Mouse (Mus musculus): ENCODE data around the gene Gfap.

DNA sequence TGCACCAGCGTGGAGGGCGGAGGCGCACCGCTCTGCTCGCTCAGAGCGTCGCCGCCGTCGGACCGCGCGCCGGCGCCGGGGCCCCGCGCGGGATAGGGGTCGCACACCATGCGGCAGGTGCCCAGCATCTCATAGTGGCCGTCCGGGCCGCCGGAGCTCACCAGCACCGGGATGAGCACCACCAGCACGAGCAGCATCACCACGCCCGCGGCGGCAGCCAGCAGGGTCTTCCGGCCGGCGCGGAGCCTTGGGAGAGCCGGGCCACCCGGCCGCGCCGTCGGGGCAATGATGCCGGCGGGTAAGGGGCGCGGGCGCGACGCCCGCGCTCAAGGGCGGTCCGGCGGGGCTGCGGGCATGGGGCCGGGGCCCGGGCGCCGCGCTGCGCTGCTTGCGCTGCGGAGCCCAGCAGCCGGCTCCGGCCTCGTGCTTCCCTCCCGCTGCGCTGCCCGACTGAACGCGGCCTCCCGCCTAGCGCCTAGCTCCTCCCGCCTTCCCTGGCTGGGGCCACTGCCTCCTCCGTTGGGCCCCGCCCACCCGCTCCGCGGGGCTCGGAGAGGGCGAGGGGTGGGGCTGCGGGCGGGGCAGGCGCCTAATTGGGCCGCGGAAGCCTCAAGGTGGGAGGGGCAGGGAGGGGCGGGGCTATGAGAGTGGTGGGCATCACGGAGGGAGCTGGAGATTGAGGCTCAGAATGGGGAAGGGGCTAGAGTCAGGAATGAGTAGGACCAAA, 45.7 kb upstream of the Gfap start, which contains the start of gene C1ql1:
- no peak for TF ChIP-seq MAFK (IDR thresholded peaks at IDR 0.05; ENCODE audit: insufficient read depth, low read depth, low read length)
- TF ChIP-seq ZNF384 (IDR thresholded peaks at IDR 0.05; ENCODE audit: low read depth, low read length), result no peak
- TF ChIP-seq CHD2 (IDR thresholded peaks at IDR 0.05; ENCODE audit: low read depth, low read length), result no peak

Measured in ES-E14 (cell line).